Mouse (Mus musculus): ENCODE measurements around the gene Ms4a6b.
"Not testable (repeated sequence)": the region's sequence is repeated elsewhere in the genome, so short reads cannot be mapped to it uniquely, and the experiment has no call there.

Ms4a6b gene

GRCm38 (mm10) chr19:11533888-11534445 is 17.7 kb downstream of the Ms4a6b start:
- no peak for DNase-seq (ENCODE audit: low spot score)

- no peak for DNase-seq (ENCODE audit: low spot score)
Observed at GRCm38 (mm10) chr19:11536593-11536992, 20.3 kb downstream of the Ms4a6b start, which contains the start of gene Ms4a4d. TSS of gene Ms4a4d (plus strand) at chr19:11536801.

GRCm38 (mm10) chr19:11537336-11537735 is 21.0 kb downstream of the Ms4a6b start:
- DNase-seq (ENCODE audit: low spot score) = no peak

GRCm38 (mm10) chr19:11540166-11540821 is 24.0 kb downstream of the Ms4a6b start:
- not testable (repeated sequence) for DNase-seq (ENCODE audit: low spot score)

GRCm38 (mm10) chr19:11544383-11544782 is 28.1 kb downstream of the Ms4a6b start:
- not testable (repeated sequence) for DNase-seq (ENCODE audit: low spot score)

- DNase-seq (ENCODE audit: low spot score) = no peak
Observed at GRCm38 (mm10) chr19:11547911-11548310, 31.6 kb downstream of the Ms4a6b start.

GRCm38 (mm10) chr19:11554726-11555125 is 38.4 kb downstream of the Ms4a6b start:
- no peak for DNase-seq (ENCODE audit: low spot score)

GRCm38 (mm10) chr19:11559560-11559959 is 43.2 kb downstream of the Ms4a6b start:
- not testable (repeated sequence) for DNase-seq (ENCODE audit: low spot score)

GRCm38 (mm10) chr19:11574965-11575364 is 58.7 kb downstream of the Ms4a6b start:
- no peak for DNase-seq (ENCODE audit: low spot score)
